In the genomic region with DNA sequence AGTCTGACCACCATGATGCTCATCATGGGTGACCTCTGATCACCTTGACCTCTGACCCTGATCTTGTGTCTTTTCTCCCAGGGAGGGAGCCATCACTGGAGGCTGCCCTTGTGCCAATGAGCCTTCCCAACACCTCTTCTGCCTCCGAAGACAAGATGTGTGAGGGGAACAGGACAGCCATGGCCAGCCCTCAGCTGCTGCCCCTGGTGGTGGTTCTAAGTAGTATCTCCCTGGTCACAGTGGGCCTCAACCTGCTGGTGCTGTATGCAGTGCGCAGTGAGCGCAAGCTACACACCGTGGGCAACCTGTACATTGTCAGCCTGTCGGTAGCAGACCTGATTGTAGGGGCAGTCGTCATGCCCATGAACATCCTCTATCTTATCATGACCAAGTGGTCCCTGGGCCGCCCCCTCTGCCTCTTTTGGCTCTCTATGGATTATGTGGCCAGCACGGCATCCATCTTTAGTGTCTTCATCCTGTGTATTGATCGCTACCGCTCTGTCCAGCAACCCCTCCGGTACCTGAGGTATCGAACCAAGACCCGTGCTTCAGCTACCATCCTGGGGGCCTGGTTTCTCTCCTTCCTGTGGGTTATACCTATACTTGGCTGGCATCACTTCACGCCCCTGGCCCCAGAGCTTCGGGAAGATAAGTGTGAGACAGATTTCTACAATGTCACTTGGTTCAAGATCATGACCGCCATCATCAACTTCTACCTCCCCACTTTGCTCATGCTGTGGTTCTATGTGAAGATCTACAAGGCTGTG, we compare ENCODE assay signal across 16 mouse cellular contexts.
A peak's percentile ranks its signal among the peaks of the same experiment; 100 is the strongest.
DNase-seq lines count a peak whose midpoint lies in the region; ATAC-seq and TF ChIP-seq lines count a peak whose summit lies in the region.
"Had no signal": no experiment of that assay in that cellular context is flagged by ENCODE, and none has a peak within 500 bp of the region (broad histone marks: within the 10 kb centered on the region; RNA-seq: fewer than 3 reads in every experiment).

No protein-coding gene starts in this region.

- H3K4me2 ChIP-seq in limb, embryonic 15.5 days, result no peak overlapping the region
- H3K4me2 ChIP-seq in stomach, postnatal 0 days (replicated peaks; ENCODE audit: low read depth), result no peak overlapping the region
- H3K4me2 ChIP-seq: hindbrain, embryonic 15.5 days; limb, embryonic 12.5 days; neural tube, embryonic 13.5 days; stomach, embryonic 15.5 days had no signal

- no peak overlapping the region for H3K9ac ChIP-seq in limb, embryonic 15.5 days
- H3K9ac ChIP-seq in stomach, postnatal 0 days (ENCODE audit: low read length), result no peak overlapping the region
- H3K9ac ChIP-seq: hindbrain, embryonic 15.5 days; neural tube, embryonic 13.5 days; stomach, embryonic 15.5 days had no signal

- TF ChIP-seq POLR2A in thymus, adult 2 months (IDR thresholded peaks at IDR 0.05; ENCODE audit: control insufficient read depth, extremely low read depth, insufficient read depth, low read length, poor library complexity), result no peak

- TF ChIP-seq EP300 in stomach, postnatal 0 days (optimal IDR thresholded peaks at IDR 0.05), result no peak

- no peak overlapping the region for H3K4me3 ChIP-seq in limb, embryonic 15.5 days
- H3K4me3 ChIP-seq in limb, embryonic 10.5 days, result no peak overlapping the region
- no peak overlapping the region for H3K4me3 ChIP-seq in thymus, adult 2 months (ENCODE audit: control insufficient read depth, insufficient read depth, low read length)
- no peak overlapping the region for H3K4me3 ChIP-seq in stomach, postnatal 0 days (ENCODE audit: low read depth, low read length)
- H3K4me3 ChIP-seq: hindbrain, embryonic 15.5 days; limb, embryonic 12.5 days; neural tube, embryonic 13.5 days; stomach, embryonic 15.5 days had no signal

- peak; percentile 91 for DNase-seq in heart, adult 11 months
- no peak for DNase-seq in heart, adult 8-10 months (ENCODE audit: low spot score)
- DNase-seq in limb, embryonic 10.5 days (ENCODE audit: low spot score), result no peak
- DNase-seq in thymus, adult 2 months, result no peak
- no peak for DNase-seq in thymus, postnatal 0 days (ENCODE audit: low spot score)
- no peak for DNase-seq in stomach, postnatal 0 days (ENCODE audit: low spot score)
- DNase-seq in cerebellum, adult 9-11 months, result no peak
- DNase-seq: adrenal gland, postnatal 36 days; B cell, adult 2 months; gastrocnemius, postnatal 36 days had no signal

- H3K4me1 ChIP-seq in limb, embryonic 15.5 days, result peaks cover 13% of the 10 kb centered on the region
- no peaks in the 10 kb centered on the region for H3K4me1 ChIP-seq in limb, embryonic 10.5 days
- no peaks in the 10 kb centered on the region for H3K4me1 ChIP-seq in thymus, adult 2 months (replicated peaks; ENCODE audit: control insufficient read depth, insufficient read depth, low read length)
- no peaks in the 10 kb centered on the region for H3K4me1 ChIP-seq in stomach, postnatal 0 days (replicated peaks; ENCODE audit: control insufficient read depth, insufficient read depth)
- H3K4me1 ChIP-seq: limb, embryonic 12.5 days; neural tube, embryonic 13.5 days; stomach, embryonic 15.5 days had no signal

- TF ChIP-seq CTCF in thymus, adult 2 months (IDR thresholded peaks at IDR 0.05; ENCODE audit: borderline replicate concordance, control insufficient read depth, extremely low read depth, insufficient read depth, low read length, poor library complexity), result peak; percentile 28; the same call in 1 of the 2 replicates
- TF ChIP-seq CTCF in stomach, postnatal 0 days (IDR thresholded peaks at IDR 0.05; ENCODE audit: low read depth), result peak; percentile 56

- WGBS in limb, embryonic 15.5 days, result 91% methylated on average over 16 of the region's 16 CpGs
- 92% methylated on average over 16 of the region's 16 CpGs for WGBS in limb, embryonic 10.5 days
- 92% methylated on average over 16 of the region's 16 CpGs for WGBS in thymus, adult 2 months
- WGBS in stomach, postnatal 0 days, result 91% methylated on average over 16 of the region's 16 CpGs

- no peaks in the 10 kb centered on the region for H3K27me3 ChIP-seq in limb, embryonic 15.5 days
- H3K27me3 ChIP-seq in limb, embryonic 10.5 days (ENCODE audit: low read depth, poor library complexity, severe bottlenecking), result 0 out of 2 replicates have a peak, but pooled peaks cover 7% of the 10 kb centered on the region
- no peaks in the 10 kb centered on the region for H3K27me3 ChIP-seq in thymus, adult 2 months (ENCODE audit: control insufficient read depth, insufficient read depth, low read length)
- H3K27me3 ChIP-seq in stomach, postnatal 0 days (ENCODE audit: control insufficient read depth, insufficient read depth, low read length), result no peaks in the 10 kb centered on the region
- H3K27me3 ChIP-seq: hindbrain, embryonic 15.5 days; neural tube, embryonic 13.5 days; stomach, embryonic 15.5 days had no signal

- ATAC-seq in limb, embryonic 15.5 days (ENCODE audit: insufficient number of reproducible peaks, low FRiP score, low TSS enrichment, low read depth), result peak; percentile 12; the same call in 1 of the 2 replicates
- ATAC-seq in stomach, postnatal 0 days (ENCODE audit: low FRiP score, low TSS enrichment), result peak; percentile 35; the same call in 1 of the 2 replicates
- ATAC-seq: midbrain, embryonic 16.5 days had no signal

- no peak overlapping the region for H3K27ac ChIP-seq in limb, embryonic 15.5 days
- no peak overlapping the region for H3K27ac ChIP-seq in limb, embryonic 10.5 days
- no peak overlapping the region for H3K27ac ChIP-seq in thymus, adult 2 months (ENCODE audit: control insufficient read depth, insufficient read depth, low read length)
- no peak overlapping the region; the same call in 1 of the 2 replicates for H3K27ac ChIP-seq in stomach, postnatal 0 days (replicated peaks)
- H3K27ac ChIP-seq: hindbrain, embryonic 15.5 days; limb, embryonic 12.5 days; neural tube, embryonic 13.5 days had no signal

- H3K9me3 ChIP-seq in limb, embryonic 15.5 days, result no peaks in the 10 kb centered on the region
- no peaks in the 10 kb centered on the region for H3K9me3 ChIP-seq in limb, embryonic 10.5 days (replicated peaks)
- H3K9me3 ChIP-seq in stomach, postnatal 0 days (ENCODE audit: control insufficient read depth, low read length), result no peaks in the 10 kb centered on the region
- H3K9me3 ChIP-seq: hindbrain, embryonic 15.5 days; limb, embryonic 12.5 days; neural tube, embryonic 13.5 days; stomach, embryonic 15.5 days had no signal

- no peaks in the 10 kb centered on the region for H3K36me3 ChIP-seq in limb, embryonic 15.5 days
- H3K36me3 ChIP-seq in limb, embryonic 10.5 days, result no peaks in the 10 kb centered on the region
- no peaks in the 10 kb centered on the region for H3K36me3 ChIP-seq in thymus, adult 2 months (ENCODE audit: control insufficient read depth, insufficient read depth, low read length)
- no peaks in the 10 kb centered on the region for H3K36me3 ChIP-seq in stomach, postnatal 0 days (ENCODE audit: control insufficient read depth, insufficient read depth, low read length)
- H3K36me3 ChIP-seq: hindbrain, embryonic 15.5 days; limb, embryonic 12.5 days; neural tube, embryonic 13.5 days; stomach, embryonic 15.5 days had no signal
